Mouse (Mus musculus): ENCODE data around the gene Rasl2-9.
"Not testable (repeated sequence)": the region's sequence is repeated elsewhere in the genome, so short reads cannot be mapped to it uniquely, and the experiment has no call there.

The Rasl2-9 gene

GRCm38 (mm10) chr7:5125549-5126406 is at the start of gene Rasl2-9:
TSS of gene Rasl2-9 (minus strand) at chr7:5125950.
- DNase-seq = peak; percentile 88

- DNase-seq = not testable (repeated sequence)
These were observed 23.8 kb upstream of the Rasl2-9 start, which contains the start of gene Vmn1r55 for GRCm38 (mm10) chr7:5149570-5149969. TSS of gene Vmn1r55 (minus strand) at chr7:5149670.

GRCm38 (mm10) chr7:5125078-5125477 is 672 bp downstream of the Rasl2-9 start:
- DNase-seq = no peak

DNA sequence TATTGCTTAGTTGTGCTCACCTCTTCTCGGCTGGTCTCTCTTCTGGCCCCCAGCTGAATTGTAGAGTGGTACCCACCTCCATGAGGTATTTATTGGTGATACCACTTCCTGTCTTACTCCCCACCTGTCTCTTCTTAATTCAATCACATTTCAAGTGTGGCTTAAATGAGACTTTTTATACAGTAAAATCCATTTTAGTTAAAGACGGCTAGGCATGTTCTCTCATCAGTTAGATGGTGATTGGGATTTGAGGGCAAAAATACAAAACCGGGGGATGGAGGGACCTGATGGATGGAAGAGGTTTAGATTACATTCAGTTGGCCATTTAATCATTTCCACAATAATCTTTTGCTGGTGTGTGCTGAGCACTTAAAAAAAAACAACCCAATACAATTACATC is 8.9 kb downstream of the Rasl2-9 start, which contains the start of gene Rfpl4:
Gene Rfpl4, minus strand, starts transcription at position 101 of the 400 bp plus-strand sequence.
- DNase-seq = no peak

GRCm38 (mm10) chr7:5112701-5113100 is 13.0 kb downstream of the Rasl2-9 start:
- no peak for DNase-seq

DNA sequence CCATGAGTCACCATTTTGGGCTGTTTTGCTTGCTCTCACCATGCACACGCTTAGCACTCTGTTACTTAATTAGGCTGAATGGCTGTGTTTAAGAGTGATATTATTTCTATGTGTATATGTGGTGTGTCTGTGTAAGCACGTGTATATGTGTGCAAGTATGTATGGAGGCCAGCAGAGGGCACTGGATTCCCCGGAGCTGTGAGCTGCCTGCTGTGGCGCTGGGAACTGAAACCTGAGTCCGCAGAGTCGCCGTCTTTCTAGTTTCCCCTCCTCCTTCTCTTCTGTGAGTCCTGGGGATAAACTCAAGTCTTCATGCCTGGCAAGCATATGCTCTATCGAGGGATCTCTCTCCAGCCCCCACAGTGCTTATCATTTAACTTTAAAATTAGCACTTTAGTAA is 16.4 kb downstream of the Rasl2-9 start:
- DNase-seq = no peak

GRCm38 (mm10) chr7:5108272-5108671 is 17.5 kb downstream of the Rasl2-9 start:
- no peak for DNase-seq

- no peak for DNase-seq
These were observed 23.2 kb downstream of the Rasl2-9 start for GRCm38 (mm10) chr7:5102564-5102963.

- DNase-seq = no peak
These were observed 24.6 kb downstream of the Rasl2-9 start for GRCm38 (mm10) chr7:5101066-5101663.

GRCm38 (mm10) chr7:5099796-5100195 is 26.0 kb downstream of the Rasl2-9 start:
- DNase-seq = no peak

- DNase-seq = no peak
These were observed 27.0 kb downstream of the Rasl2-9 start for GRCm38 (mm10) chr7:5098769-5099168.

GRCm38 (mm10) chr7:5092831-5093510 is 32.8 kb downstream of the Rasl2-9 start:
- no peak for DNase-seq

GRCm38 (mm10) chr7:5092381-5092780 is 33.4 kb downstream of the Rasl2-9 start:
- DNase-seq = no peak

DNA sequence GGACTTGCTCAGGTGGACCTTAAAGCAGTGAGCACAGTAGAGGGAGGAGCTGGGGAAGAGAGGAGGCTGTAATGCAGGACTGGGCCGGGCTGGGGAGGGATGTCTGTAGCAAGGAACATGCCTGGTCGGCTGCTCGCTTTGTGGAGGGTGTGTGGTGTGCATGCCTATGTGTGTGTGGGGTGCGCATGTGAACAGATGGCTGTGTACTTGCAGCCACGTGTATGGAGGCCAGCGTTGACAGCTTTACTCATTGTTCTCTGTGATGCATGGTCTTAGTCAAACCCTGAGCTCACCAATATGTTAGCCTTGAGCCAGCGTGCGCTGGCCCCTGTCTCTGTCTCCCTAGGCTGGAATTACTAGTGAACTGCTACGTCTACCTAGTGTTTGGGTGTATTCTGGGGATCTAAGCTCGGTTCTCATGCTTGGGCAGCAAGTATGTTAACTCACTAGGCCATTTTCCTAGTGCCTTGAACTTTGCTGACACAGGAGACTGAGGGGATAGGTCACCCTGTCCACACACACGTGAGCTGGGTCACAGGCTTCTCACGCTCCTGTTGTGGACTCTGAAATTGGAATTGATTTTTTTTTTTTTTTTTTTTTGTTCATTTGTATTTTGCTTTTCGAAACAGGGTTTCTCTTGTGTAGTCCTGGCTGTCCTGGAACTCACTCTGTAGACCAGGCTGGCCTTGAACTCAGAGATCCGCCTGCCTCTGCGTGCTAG is 34.6 kb downstream of the Rasl2-9 start:
- DNase-seq = no peak

DNA sequence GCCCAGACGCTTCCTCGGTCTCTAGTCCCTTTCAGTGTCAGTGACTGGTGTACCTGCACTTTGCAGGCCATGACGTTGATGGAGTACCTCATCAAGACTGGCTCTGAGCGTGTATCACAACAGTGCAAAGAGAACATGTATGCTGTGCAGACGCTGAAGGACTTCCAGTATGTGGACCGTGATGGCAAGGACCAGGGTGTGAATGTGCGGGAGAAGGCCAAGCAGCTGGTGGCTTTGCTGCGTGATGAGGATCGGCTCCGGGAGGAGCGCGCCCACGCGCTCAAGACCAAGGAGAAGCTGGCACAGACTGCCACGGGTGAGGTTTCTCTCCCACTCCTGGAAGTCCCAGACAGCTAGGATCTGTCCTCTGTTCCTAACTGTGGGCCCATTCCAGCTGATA is 35.9 kb downstream of the Rasl2-9 start:
- no peak for DNase-seq

DNA sequence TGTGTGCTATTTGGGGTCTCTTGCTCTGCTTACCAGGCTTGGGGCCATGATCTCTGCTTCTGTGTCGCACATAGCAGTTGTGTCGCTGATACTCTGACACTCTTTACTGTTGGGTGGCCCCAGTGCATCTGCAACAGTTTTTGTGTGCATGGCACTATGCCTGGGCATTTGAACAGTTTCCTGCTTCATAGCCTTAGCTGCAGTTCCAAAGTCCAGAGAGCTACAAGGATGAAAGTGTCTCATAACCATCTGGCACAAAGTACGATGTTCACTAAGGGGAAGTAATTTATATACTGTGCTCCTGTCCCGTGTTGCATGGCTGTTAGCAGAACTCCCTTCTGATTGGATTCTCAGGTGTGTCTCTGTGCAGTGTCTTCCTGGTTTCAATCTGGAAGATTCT is 37.9 kb downstream of the Rasl2-9 start:
- no peak for DNase-seq

DNA sequence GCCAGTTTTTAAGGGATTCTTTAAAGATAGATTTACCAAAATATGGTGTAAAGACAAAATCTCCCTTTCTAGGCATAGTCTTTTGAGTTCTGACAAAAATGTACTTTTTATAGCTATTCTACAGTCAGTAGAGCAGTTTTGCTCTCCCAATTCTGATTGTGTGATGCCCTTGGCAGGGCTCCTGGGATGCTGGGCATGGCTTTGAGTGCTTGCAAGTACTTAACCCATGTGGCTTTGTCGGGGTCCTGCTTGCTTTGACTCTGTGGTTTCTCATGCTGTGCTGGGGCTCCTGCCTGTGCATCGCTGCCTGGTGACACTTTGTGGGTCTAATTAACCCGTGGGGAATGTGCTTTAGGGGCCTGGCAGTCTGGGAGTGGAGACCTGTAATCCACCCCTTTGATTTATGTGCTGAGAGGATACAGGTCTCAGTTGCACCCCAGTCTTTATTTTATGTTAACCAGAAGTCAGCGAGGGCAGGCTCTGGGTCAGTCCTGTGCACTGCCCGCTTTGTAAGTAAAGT is 38.8 kb downstream of the Rasl2-9 start:
- DNase-seq = no peak

DNA sequence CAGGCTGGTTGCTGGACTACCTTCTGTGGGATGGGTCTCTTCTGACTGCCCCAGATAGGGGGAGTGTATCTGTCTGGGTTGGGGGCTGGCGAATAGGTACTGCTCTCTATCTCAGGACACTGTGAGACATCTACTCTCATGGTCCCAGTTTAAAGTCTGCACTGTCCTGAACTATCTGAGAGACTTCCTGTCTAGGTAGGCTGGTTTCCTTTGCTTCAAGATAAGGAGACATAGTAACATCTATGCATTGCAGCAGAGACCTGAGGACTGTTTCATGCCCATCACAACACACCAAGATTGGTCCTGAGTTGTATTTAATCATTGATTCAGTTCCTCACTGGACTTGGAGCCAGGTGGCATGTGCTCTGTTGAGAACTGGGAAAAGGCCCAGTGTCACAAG is 40.2 kb downstream of the Rasl2-9 start:
- no peak for DNase-seq

- DNase-seq = no peak
These were observed 42.2 kb downstream of the Rasl2-9 start for GRCm38 (mm10) chr7:5083325-5084105.

DNA sequence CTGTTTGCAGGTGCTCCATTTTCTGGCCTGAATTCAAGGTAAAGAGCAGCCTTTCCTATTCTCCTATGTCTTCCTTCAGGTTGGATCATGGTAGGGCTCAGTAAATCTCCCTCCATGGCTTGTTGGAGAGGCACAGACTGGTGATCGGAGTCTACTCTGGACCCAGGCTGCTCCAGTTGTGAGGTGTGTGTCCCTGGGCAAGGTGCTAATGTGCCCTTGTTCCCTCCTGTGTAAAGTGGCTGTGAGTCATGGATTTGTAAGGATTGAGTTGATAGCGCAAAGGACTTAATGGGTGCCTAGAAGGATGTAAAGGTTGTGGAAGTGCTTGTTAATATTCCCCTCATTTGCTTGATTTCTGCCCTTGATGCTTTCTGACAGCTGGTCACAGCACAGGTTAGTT is 43.8 kb downstream of the Rasl2-9 start:
- DNase-seq = no peak

- no peak for DNase-seq
These were observed 44.5 kb downstream of the Rasl2-9 start for GRCm38 (mm10) chr7:5081241-5081640.

GRCm38 (mm10) chr7:5080815-5081214 is 44.9 kb downstream of the Rasl2-9 start:
- DNase-seq = no peak
